Mouse (Mus musculus): ENCODE data around the gene Treh. TPM values are rescaled to one million over a fixed set of nuclear protein-coding genes. Genes with fewer than 3 reads are reported as not detected.

Treh gene
- polyA plus RNA-seq, 1 experiment from 2014 or later: not detected

DNA sequence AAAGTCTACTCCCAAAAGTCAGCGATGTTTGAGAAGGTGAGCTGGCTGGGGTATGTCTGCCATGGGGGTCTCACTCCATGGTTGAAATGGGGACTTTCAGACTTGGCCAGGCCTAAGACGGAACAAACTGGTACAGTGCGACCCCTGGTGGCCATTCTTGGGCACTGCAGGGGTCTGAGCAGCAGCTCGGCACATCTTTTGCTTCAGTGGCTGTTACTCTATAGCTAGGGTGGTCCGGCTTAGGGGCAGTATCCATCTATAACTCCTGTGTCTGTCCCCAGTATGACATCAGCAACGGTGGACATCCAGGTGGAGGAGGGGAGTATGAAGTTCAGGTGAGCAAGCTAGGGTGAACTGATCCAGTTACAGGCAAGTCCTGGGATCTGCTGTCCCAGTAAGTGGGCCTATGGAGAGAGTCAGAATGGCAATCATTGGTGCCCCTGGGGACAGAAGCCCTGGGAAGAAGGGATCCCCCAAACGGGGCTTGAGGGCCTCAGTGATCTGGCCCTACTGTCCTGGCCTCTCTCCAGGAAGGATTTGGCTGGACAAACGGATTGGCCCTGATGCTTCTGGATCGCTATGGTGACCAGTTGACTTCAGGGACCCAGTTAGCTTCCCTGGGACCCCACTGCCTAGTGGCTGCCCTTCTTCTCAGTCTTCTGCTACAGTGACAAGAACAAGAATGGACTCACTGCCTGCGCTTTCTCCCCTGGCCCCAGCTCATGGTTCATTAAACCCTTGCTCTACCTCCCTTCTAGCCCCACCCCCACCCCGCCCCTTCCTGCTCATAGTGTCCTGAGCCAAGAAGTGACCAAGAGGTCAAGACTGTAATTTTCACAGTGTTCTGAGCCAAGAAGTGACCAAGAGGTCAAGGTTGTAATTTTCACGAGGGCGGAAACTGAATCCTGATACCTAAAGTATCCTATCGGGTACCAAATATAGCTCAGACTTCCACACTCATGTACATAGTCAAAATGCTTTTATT lies 12.6 kb downstream of the Treh start:
- no peaks in the 10 kb centered on the region for H3K9me3 ChIP-seq (replicated peaks)
- H3K27me3 ChIP-seq (ENCODE audit: low read depth, poor library complexity, severe bottlenecking): no peaks in the 10 kb centered on the region
- peak; percentile 80 for DNase-seq (ENCODE audit: low spot score)
- H3K4me3 ChIP-seq: no peak overlapping the region
- WGBS: 38% methylated on average over 14 of the region's 14 CpGs
- peaks cover 43% of the 10 kb centered on the region for H3K36me3 ChIP-seq
- H3K4me1 ChIP-seq: peaks cover 32% of the 10 kb centered on the region
- peak overlapping the region; percentile 52 for H3K27ac ChIP-seq (replicated peaks)

DNA sequence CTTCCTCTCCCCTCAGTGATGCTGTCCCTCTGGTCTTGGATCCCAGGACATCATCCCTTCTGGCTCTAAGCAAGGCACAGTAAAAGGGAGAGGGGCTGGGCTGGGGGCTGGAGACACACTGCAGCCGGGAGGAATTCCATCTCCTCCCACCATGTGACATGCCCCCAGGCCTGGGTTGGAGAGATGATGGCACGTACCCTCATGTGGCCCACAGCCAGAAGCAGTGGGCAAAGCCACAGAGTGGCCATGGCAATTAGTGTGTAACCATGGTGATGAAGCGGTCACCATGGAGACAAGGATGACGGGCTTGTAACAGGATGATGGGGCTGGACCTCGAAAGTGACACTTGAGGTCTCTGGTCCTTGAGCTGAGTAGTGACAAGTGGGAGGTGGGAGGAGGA lies 13.6 kb downstream of the Treh start:
- H3K9me3 ChIP-seq (replicated peaks): no peaks in the 10 kb centered on the region
- no peak overlapping the region for H3K4me3 ChIP-seq
- peak overlapping the region; percentile 64; the same call in 1 of the 2 replicates for H3K27ac ChIP-seq (replicated peaks)
- H3K27me3 ChIP-seq (ENCODE audit: low read depth, poor library complexity, severe bottlenecking): no peaks in the 10 kb centered on the region
- peaks cover 32% of the 10 kb centered on the region for H3K4me1 ChIP-seq
- peak; percentile 58 for DNase-seq (ENCODE audit: low spot score)
- H3K36me3 ChIP-seq: peaks cover 53% of the 10 kb centered on the region
- WGBS: 60% methylated on average over 5 of the region's 5 CpGs

DNA sequence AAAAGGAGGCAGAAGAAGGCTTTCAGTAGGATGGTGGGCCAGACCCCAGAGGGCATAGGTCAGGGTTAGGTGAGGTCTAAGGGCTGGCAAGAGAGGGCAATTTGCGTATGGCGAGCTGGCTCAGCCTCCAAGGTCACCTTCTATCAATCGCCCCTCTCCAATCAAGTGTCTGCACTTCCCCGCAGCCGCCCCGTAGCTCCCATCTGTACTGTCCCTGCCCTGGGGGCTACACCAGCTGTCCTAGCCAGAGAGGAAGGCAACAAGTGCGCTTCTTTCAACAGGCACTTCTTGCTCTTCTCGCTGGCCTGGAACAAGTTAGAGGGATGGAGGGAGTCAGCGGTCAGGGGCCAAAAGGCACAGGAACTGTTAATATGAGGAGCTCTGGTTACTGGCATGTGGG lies 15.0 kb downstream of the Treh start:
- H3K4me3 ChIP-seq: no peak overlapping the region
- H3K27me3 ChIP-seq (ENCODE audit: low read depth, poor library complexity, severe bottlenecking): no peaks in the 10 kb centered on the region
- peaks cover 32% of the 10 kb centered on the region for H3K4me1 ChIP-seq
- 82% methylated on average over 9 of the region's 9 CpGs for WGBS
- peaks cover 67% of the 10 kb centered on the region for H3K36me3 ChIP-seq
- H3K9me3 ChIP-seq (replicated peaks): no peaks in the 10 kb centered on the region
- no peak overlapping the region for H3K27ac ChIP-seq (replicated peaks)
- DNase-seq (ENCODE audit: low spot score): no peak

DNA sequence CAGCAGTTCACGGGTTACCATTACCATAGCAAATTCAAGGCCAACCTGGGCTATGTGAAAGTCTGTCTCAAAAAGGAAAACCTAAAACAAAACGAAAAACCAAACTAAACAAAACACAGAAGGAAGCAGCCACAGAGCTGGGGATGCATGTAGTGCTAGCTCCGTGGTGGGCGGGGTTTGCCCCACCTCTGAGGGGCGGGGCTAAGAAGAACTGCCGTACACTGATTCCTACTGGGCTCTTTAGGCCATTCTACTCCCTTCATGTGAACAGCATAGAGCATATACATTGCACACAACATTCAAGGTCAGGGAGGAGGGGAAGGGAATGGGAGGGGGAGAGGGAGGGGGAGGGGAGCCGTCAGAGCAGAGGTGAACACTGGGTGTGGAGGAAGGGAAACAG lies 17.6 kb downstream of the Treh start:
- H3K4me3 ChIP-seq: no peak overlapping the region
- WGBS: 60% methylated on average over 7 of the region's 7 CpGs
- no peak for DNase-seq (ENCODE audit: low spot score)
- no peak overlapping the region for H3K27ac ChIP-seq (replicated peaks)
- H3K36me3 ChIP-seq: peaks cover 93% of the 10 kb centered on the region
- H3K9me3 ChIP-seq (replicated peaks): no peaks in the 10 kb centered on the region
- H3K4me1 ChIP-seq: peaks cover 19% of the 10 kb centered on the region
- H3K27me3 ChIP-seq (ENCODE audit: low read depth, poor library complexity, severe bottlenecking): no peaks in the 10 kb centered on the region

DNA sequence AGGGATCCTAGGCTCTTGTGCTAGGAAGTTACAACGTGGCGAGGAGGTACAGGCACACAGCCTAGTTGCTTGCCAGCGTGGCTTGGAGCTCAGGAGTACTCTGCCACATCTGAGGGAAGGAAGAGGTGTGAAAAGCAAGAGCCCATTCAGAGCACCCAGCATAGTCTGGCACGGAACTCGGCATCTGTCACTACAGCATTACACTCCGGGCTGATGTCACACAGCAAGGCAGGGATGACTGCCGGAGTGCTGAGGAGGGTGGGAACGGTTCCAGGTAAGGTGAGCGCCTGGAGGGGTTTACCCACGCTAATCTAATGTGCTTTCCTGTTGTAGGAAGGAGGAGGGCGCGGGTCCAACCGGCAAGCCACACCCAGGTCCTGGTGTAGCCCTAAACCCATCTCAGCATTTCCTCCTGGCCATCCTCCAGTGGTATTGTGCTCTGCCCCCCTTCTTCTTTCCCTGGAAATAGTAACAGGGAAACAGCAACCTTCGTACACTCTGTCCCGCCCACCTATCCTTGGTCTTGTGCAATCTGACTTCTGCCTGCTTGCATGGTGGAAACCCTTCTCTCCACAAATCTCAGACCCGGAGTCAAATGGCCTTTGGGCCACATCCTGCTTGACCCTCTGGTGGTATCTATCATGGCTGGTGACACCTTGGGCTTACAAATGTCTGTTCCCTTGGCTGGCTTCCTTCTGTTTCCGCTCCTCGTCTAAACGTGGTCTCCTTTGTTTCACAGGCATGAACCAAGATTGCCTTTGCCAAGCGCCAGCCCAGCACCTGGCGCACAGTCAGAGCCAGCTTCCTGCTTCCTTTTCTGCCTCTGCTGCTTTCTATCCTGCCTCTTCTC lies 18.9 kb downstream of the Treh start:
- WGBS: 88% methylated on average over 21 of the region's 21 CpGs
- H3K9me3 ChIP-seq (replicated peaks): no peaks in the 10 kb centered on the region
- H3K36me3 ChIP-seq: peaks cover 98% of the 10 kb centered on the region
- no peaks in the 10 kb centered on the region for H3K27me3 ChIP-seq (ENCODE audit: low read depth, poor library complexity, severe bottlenecking)
- no peak overlapping the region for H3K27ac ChIP-seq (replicated peaks)
- DNase-seq (ENCODE audit: low spot score): no peak
- H3K4me1 ChIP-seq: peaks cover 6% of the 10 kb centered on the region
- no peak overlapping the region for H3K4me3 ChIP-seq

DNA sequence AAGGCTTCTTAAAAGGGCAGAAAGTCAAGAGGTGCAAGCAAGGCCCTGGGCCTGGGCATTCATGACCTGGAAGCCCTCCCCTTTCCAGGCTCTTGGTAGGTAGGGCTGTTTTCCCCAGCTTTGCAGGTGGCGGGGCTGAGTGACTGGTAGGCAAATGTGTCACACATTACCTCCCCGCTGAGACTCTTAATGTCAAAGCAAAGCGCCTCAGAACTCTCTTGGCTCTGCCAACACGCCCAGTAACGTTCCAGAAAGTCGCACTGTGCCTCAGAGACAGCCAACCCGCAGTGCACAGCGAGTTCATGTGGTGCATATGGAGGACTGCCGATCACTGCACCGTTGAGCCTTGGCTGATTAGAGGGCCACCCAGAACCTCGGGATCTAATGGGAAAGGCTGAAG lies 20.0 kb downstream of the Treh start:
- Histone ChIP-seq H3K27ac (replicated peaks) (no peak overlapping the region), H3K4me3 (no peak overlapping the region), H3K27me3 (ENCODE audit: low read depth, poor library complexity, severe bottlenecking) (no peaks in the 10 kb centered on the region), H3K4me1 (no peaks in the 10 kb centered on the region), H3K36me3 (peaks cover 98% of the 10 kb centered on the region), H3K9me3 (replicated peaks) (no peaks in the 10 kb centered on the region)
- WGBS: 92% methylated on average over 11 of the region's 11 CpGs
- DNase-seq (ENCODE audit: low spot score): no peak

DNA sequence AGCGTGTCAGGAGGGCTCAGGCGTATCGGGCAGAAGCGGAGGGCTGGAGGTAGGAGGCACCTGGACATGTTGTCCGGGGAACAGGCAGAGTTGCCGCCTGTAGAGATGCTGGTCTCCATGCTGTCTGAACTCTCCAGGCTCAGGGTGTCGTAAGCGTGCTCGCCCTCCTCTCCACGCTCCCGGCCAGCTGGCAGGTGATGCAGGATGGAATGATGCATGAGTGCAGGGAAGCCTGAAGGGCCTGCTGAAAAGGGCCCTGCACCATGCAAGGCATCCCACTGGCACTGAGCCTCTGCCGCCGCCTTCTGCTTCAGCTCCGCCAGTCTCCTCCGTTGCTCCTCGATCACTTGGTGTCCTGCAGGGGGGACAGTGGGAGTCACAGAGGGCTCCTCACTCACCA lies 24.8 kb downstream of the Treh start:
- no peaks in the 10 kb centered on the region for H3K4me1 ChIP-seq
- no peak overlapping the region for H3K4me3 ChIP-seq
- H3K36me3 ChIP-seq: peaks cover 100% of the 10 kb centered on the region
- no peaks in the 10 kb centered on the region for H3K9me3 ChIP-seq (replicated peaks)
- H3K27ac ChIP-seq (replicated peaks): no peak overlapping the region
- no peaks in the 10 kb centered on the region for H3K27me3 ChIP-seq (ENCODE audit: low read depth, poor library complexity, severe bottlenecking)
- 92% methylated on average over 16 of the region's 16 CpGs for WGBS
- DNase-seq (ENCODE audit: low spot score): no peak

DNA sequence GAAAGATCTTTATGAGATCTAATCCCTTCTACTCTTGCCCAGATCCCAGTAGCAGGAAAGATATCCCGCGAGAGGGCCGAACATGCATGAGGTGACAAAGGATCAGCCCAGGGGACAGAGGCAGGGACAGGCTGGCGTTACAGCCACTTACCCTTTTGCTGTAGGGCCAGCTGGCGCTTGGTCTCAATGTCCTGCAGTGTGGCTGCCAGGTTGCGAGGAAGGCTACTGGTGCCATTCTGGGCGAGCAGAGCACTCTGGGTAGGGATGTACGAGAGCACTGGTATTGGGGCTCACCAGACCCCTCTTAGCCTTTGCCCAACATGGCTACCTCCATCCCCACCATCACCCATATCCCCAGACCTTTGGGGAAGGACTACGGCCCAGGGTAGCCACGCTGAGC lies 26.2 kb downstream of the Treh start:
- WGBS: 95% methylated on average over 10 of the region's 10 CpGs
- DNase-seq (ENCODE audit: low spot score): no peak
- H3K4me1 ChIP-seq: no peaks in the 10 kb centered on the region
- no peaks in the 10 kb centered on the region for H3K9me3 ChIP-seq (replicated peaks)
- H3K27me3 ChIP-seq (ENCODE audit: low read depth, poor library complexity, severe bottlenecking): no peaks in the 10 kb centered on the region
- H3K36me3 ChIP-seq: peaks cover 100% of the 10 kb centered on the region
- H3K4me3 ChIP-seq: no peak overlapping the region
- no peak overlapping the region for H3K27ac ChIP-seq (replicated peaks)

DNA sequence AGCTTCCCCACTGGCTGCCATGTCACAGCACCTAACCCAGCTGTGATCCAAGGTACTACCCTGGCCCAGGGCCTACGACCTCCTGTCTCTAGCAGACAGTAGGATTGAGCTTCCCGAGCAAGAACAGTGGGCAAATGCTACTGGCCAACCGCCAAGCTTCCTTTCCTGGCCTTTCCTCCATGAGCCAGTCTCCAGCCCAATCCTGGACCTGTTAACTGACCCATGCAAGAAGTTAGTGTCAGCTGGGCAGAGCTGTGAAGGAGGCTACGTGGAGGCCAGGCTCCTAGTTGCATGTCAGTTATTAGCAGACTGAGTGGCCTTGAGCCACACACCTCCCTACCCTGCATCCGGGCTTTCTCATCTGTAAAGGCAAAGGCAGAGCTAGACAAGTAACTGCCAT lies 26.7 kb downstream of the Treh start:
- Histone ChIP-seq H3K27me3 (ENCODE audit: low read depth, poor library complexity, severe bottlenecking) (no peaks in the 10 kb centered on the region), H3K9me3 (replicated peaks) (no peaks in the 10 kb centered on the region), H3K4me1 (no peaks in the 10 kb centered on the region), H3K36me3 (peaks cover 100% of the 10 kb centered on the region), H3K4me3 (no peak overlapping the region), H3K27ac (replicated peaks) (no peak overlapping the region)
- DNase-seq (ENCODE audit: low spot score): no peak
- WGBS: 94% methylated on average over 5 of the region's 5 CpGs

DNA sequence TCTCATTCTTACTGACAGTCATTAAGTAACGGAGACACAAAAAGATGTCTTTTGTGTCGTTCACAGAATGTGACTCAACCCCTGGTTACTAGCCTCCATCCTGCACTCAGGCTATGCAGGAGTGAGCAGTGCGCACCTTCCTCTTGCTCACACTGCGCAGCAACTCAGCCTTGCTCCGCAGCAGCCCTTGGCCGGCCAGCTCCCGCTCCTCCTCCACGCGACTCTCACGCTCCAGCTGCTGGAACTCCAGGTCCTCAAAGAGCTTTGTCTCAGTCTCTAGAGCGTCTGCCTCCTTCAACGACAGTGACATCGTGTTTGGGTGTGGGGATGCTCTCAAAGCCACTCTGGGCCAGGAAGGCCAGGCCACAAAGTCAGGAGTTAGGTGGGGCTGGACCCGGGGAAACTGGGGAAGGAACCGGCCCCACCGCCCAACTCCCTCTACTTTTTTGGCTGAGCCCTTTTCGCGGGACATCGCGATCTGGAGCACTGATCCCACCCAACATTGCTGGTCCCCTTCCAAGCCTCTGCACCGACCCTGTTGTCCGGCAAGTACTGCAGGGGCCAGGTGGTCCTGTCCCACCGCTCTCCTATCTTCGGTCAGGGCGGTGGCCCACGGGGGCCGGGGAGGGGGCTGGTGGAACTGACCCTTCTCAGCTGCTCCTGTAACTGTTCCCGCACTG lies 34.9 kb downstream of the Treh start:
- H3K4me3 ChIP-seq: peak overlapping the region; percentile 57
- peaks cover 26% of the 10 kb centered on the region for H3K4me1 ChIP-seq
- H3K9me3 ChIP-seq (replicated peaks): no peaks in the 10 kb centered on the region
- no peak for DNase-seq (ENCODE audit: low spot score)
- H3K27ac ChIP-seq (replicated peaks): peak overlapping the region; percentile 80
- peaks cover 27% of the 10 kb centered on the region for H3K27me3 ChIP-seq (ENCODE audit: low read depth, poor library complexity, severe bottlenecking)
- 17% methylated on average over 28 of the region's 28 CpGs for WGBS
- H3K36me3 ChIP-seq: peaks cover 94% of the 10 kb centered on the region

DNA sequence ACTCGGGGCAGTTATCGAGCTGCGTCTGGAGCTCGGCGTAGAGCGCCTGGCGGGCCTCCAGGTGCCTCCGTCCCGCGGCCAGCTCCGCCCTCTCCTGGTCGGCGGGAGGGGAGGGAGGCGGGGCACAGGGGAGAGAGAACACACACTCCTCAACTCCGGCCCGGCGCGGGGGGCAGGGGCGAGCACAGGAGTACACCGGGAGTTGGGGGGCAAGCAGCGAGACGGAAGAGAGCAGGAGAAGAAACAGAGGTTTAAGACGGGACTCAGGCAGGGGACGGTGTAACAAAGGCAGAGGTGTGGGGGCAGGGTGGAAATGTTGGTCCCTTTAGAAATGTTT lies 35.4 kb downstream of the Treh start:
- DNase-seq (ENCODE audit: low spot score): peak; percentile 56
- H3K36me3 ChIP-seq: peaks cover 94% of the 10 kb centered on the region
- peaks cover 27% of the 10 kb centered on the region for H3K27me3 ChIP-seq (ENCODE audit: low read depth, poor library complexity, severe bottlenecking)
- H3K4me3 ChIP-seq: peak overlapping the region; percentile 57
- no peaks in the 10 kb centered on the region for H3K9me3 ChIP-seq (replicated peaks)
- 3% methylated on average over 21 of the region's 24 CpGs for WGBS
- H3K27ac ChIP-seq (replicated peaks): peak overlapping the region; percentile 80
- peaks cover 26% of the 10 kb centered on the region for H3K4me1 ChIP-seq

DNA sequence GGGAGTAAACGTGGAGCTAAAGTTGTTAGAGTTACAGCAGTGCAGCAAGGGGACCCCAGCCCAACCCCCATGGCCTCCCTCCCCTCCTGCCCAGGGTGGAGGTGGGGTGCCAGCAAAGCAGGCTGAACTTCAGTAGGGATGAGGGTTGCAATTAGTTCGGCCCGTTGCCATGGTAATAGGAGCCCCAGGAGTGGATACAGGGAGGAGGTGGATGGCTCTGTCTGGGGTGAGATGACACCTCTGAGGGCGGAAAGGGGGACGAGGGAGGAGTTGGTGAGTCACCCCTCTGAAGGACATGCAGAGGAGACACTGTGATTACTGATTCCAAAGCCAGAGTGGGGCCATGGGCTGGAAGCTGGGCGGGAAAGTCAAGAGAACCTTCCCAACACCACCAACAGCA lies 35.9 kb downstream of the Treh start:
- H3K27me3 ChIP-seq (ENCODE audit: low read depth, poor library complexity, severe bottlenecking): peaks cover 27% of the 10 kb centered on the region
- H3K36me3 ChIP-seq: peaks cover 94% of the 10 kb centered on the region
- WGBS: 26% methylated on average over 6 of the region's 6 CpGs
- H3K4me3 ChIP-seq: peak overlapping the region; percentile 57
- DNase-seq (ENCODE audit: low spot score): no peak
- H3K27ac ChIP-seq (replicated peaks): peak overlapping the region; percentile 80
- H3K9me3 ChIP-seq (replicated peaks): no peaks in the 10 kb centered on the region
- peaks cover 26% of the 10 kb centered on the region for H3K4me1 ChIP-seq

All from midbrain, embryonic 10.5 days (tissue).